In genomic region chr5:16531619-16532277, GRCm38 (mm10) we compare ENCODE assay signal across 29 mouse cellular contexts.
"Had no signal": no experiment of that assay in that cellular context is flagged by ENCODE, and none has a peak within 500 bp of the region (broad histone marks: within the 10 kb centered on the region; RNA-seq: fewer than 3 reads in every experiment).

No protein-coding gene starts in this region.

- H3K27ac ChIP-seq: gastrocnemius, adult 2 months; heart, embryonic 10.5 days; hindbrain, embryonic 10.5 days; hindbrain, embryonic 12.5 days; hindbrain, embryonic 14.5 days; intestine, embryonic 15.5 days; kidney, embryonic 15.5 days; kidney, postnatal 0 days; layer of hippocampus, adult 2 months; limb, embryonic 13.5 days; limb, embryonic 15.5 days; liver, embryonic 12.5 days; liver, embryonic 14.5 days had no signal

- H3K4me1 ChIP-seq: heart, embryonic 10.5 days; heart, embryonic 12.5 days; hindbrain, embryonic 10.5 days; hindbrain, embryonic 12.5 days; intestine, embryonic 15.5 days; kidney, embryonic 15.5 days; limb, embryonic 13.5 days; limb, embryonic 15.5 days; liver, embryonic 12.5 days had no signal

- ATAC-seq: hindbrain, embryonic 16.5 days; inflammation-experienced regulatory T-cells, adult 6 months; intestine, embryonic 15.5 days; intestine, postnatal 0 days; liver, embryonic 12.5 days had no signal

- H3K9ac ChIP-seq: heart, embryonic 12.5 days; hindbrain, embryonic 12.5 days; hindbrain, embryonic 14.5 days; intestine, embryonic 15.5 days; kidney, embryonic 15.5 days; limb, embryonic 13.5 days; limb, embryonic 15.5 days; liver, embryonic 12.5 days; liver, embryonic 14.5 days had no signal

- H3K4me3 ChIP-seq: gastrocnemius, adult 2 months; heart, embryonic 10.5 days; heart, embryonic 12.5 days; hindbrain, embryonic 10.5 days; hindbrain, embryonic 12.5 days; intestine, embryonic 15.5 days; kidney, embryonic 15.5 days; layer of hippocampus, adult 2 months; limb, embryonic 13.5 days; limb, embryonic 15.5 days; liver, embryonic 12.5 days had no signal

- H3K36me3 ChIP-seq: heart, embryonic 10.5 days; heart, embryonic 12.5 days; hindbrain, embryonic 10.5 days; hindbrain, embryonic 12.5 days; intestine, embryonic 15.5 days; kidney, embryonic 15.5 days; limb, embryonic 13.5 days; limb, embryonic 15.5 days; liver, embryonic 12.5 days had no signal

- H3K9me3 ChIP-seq: heart, embryonic 10.5 days; heart, embryonic 12.5 days; hindbrain, embryonic 10.5 days; hindbrain, embryonic 12.5 days; intestine, embryonic 15.5 days; kidney, embryonic 15.5 days; limb, embryonic 13.5 days; limb, embryonic 15.5 days; liver, embryonic 12.5 days had no signal

- H3K27me3 ChIP-seq: heart, embryonic 12.5 days; hindbrain, embryonic 12.5 days; intestine, embryonic 15.5 days; kidney, embryonic 15.5 days; limb, embryonic 13.5 days; limb, embryonic 15.5 days; liver, embryonic 12.5 days had no signal

- H3K4me2 ChIP-seq: heart, embryonic 12.5 days; hindbrain, embryonic 12.5 days; hindbrain, embryonic 14.5 days; intestine, embryonic 15.5 days; kidney, embryonic 15.5 days; limb, embryonic 13.5 days; limb, embryonic 15.5 days; liver, embryonic 12.5 days had no signal

- DNase-seq: gastrocnemius, adult 2 months; gastrocnemius, postnatal 10 days; gastrocnemius, postnatal 25 days; heart, adult 18-20 months; heart, postnatal 10 days; heart, postnatal 4 days; kidney, adult 18-20 months; kidney, adult 8-10 months; kidney, postnatal 14 days; kidney, postnatal 36 days; layer of hippocampus, adult 9-11 months; layer of hippocampus, postnatal 36 days; left cerebral cortex, postnatal 4 days had no signal
